Mouse (Mus musculus) C2C12 (cell line): Measurements from ENCODE around the gene Tanc1. TPM values are rescaled to one million over a fixed set of nuclear protein-coding genes. Genes with fewer than 3 reads are reported as not detected.

Experiments used
- H3K27me3 ChIP-seq: one replicate; pipeline ENCODE4 v1.6.1; 2011; ENCODE audit not compliant: control insufficient read depth, insufficient read depth, insufficient read length
- H3K36me3 ChIP-seq: one replicate; pipeline ENCODE4 v1.6.1; 2011; ENCODE audit not compliant: control insufficient read depth, insufficient read depth
- H3K4me3 ChIP-seq: one replicate; pipeline ENCODE4 v1.5.1; 2011; ENCODE audit warnings: mild to moderate bottlenecking, control low read depth; ENCODE audit not compliant: poor library complexity, insufficient read depth, severe bottlenecking
- H3K79me2 ChIP-seq: one replicate; pipeline ENCODE4 v1.6.1; 2011; ENCODE audit not compliant: control insufficient read depth, insufficient read depth
- H3K79me3 ChIP-seq: one replicate; pipeline ENCODE4 v1.6.1; 2011; ENCODE audit warnings: low read depth, control low read depth
- H3ac ChIP-seq: one replicate; pipeline ENCODE3; 2011; ENCODE audit warnings: low read depth; ENCODE audit not compliant: control insufficient read depth, insufficient read length
- CEBPB ChIP-seq: IDR thresholded peaks from one replicate; pipeline ENCODE4 v1.6.1; 2011; ENCODE audit warnings: low read depth, mild to moderate bottlenecking, control low read depth, moderate library complexity
- CTCF ChIP-seq: IDR thresholded peaks from one replicate; pipeline ENCODE4 v1.5.1; 2011; ENCODE audit not compliant: control insufficient read depth, insufficient read depth, insufficient read length
- FOSL1 ChIP-seq: IDR thresholded peaks from one replicate; pipeline ENCODE4 v1.8.0; 2011; ENCODE audit warnings: mild to moderate bottlenecking, low read length; ENCODE audit not compliant: poor library complexity, insufficient read depth, severe bottlenecking
- MAX ChIP-seq: IDR thresholded peaks from one replicate; pipeline ENCODE4 v1.6.1; 2011; ENCODE audit warnings: mild to moderate bottlenecking, control low read depth
- MYOD1 ChIP-seq: IDR thresholded peaks from one replicate; pipeline ENCODE4 v1.6.1; 2011; ENCODE audit warnings: low read depth; ENCODE audit not compliant: control insufficient read depth, insufficient read length
- MYOG ChIP-seq: IDR thresholded peaks from one replicate; pipeline ENCODE4 v1.6.1; 2011; ENCODE audit not compliant: control insufficient read depth, insufficient read length; ENCODE audit errors: extremely low read depth
- USF1 ChIP-seq: IDR thresholded peaks from one replicate; pipeline ENCODE4 v1.6.1; 2011; ENCODE audit warnings: low read depth, mild to moderate bottlenecking, control low read depth, moderate library complexity
- polyA plus RNA-seq: library from polyadenylated mRNA; unstranded; fragments of >200 nt; fragmentation: generic; extraction: Trizol; gene quantifications from one replicate; pipeline ENCODE4 v1.2.1, GENCODE M21; 2012; ENCODE audit warnings: missing spikeins

Gene Tanc1
- polyA plus RNA-seq, 1 experiment: 24.9 TPM

- TF ChIP-seq FOSL1: no peak
- no peak overlapping the region for H3K4me3 ChIP-seq
- no peaks in the 10 kb centered on the region for H3K79me3 ChIP-seq
- H3K79me2 ChIP-seq: peaks cover 7% of the 10 kb centered on the region
- H3K36me3 ChIP-seq: peaks cover 74% of the 10 kb centered on the region
- no peak overlapping the region for H3ac ChIP-seq
- no peaks in the 10 kb centered on the region for H3K27me3 ChIP-seq
These were observed 172.2 kb downstream of the Tanc1 start for GRCm38 (mm10) chr2:59783832-59784627.

- no peak for TF ChIP-seq FOSL1
- TF ChIP-seq MYOG: no peak
- no peak for TF ChIP-seq USF1
- H3K4me3 ChIP-seq: no peak overlapping the region
- peaks cover 73% of the 10 kb centered on the region for H3K36me3 ChIP-seq
- H3K79me2 ChIP-seq: peaks cover 7% of the 10 kb centered on the region
- no peak overlapping the region for H3ac ChIP-seq
- no peaks in the 10 kb centered on the region for H3K27me3 ChIP-seq
- no peaks in the 10 kb centered on the region for H3K79me3 ChIP-seq
These were observed 172.7 kb downstream of the Tanc1 start for GRCm38 (mm10) chr2:59784628-59784883.

GRCm38 (mm10) chr2:59785597-59785996 lies 173.8 kb downstream of the Tanc1 start:
- TF ChIP-seq MYOD1 (no peak), MAX (no peak), CTCF (no peak), USF1 (no peak), CEBPB (no peak), FOSL1 (no peak), MYOG (no peak)
- Histone ChIP-seq H3K4me3 (no peak overlapping the region), H3ac (no peak overlapping the region), H3K79me3 (no peaks in the 10 kb centered on the region), H3K79me2 (peaks cover 7% of the 10 kb centered on the region), H3K27me3 (no peaks in the 10 kb centered on the region), H3K36me3 (peaks cover 73% of the 10 kb centered on the region)

- H3K79me2 ChIP-seq: peaks cover 7% of the 10 kb centered on the region
- peaks cover 78% of the 10 kb centered on the region for H3K36me3 ChIP-seq
- no peaks in the 10 kb centered on the region for H3K27me3 ChIP-seq
- H3K4me3 ChIP-seq: no peak overlapping the region
- H3K79me3 ChIP-seq: no peaks in the 10 kb centered on the region
- no peak overlapping the region for H3ac ChIP-seq
- TF ChIP-seq FOSL1 (no peak), MYOG (no peak), MAX (no peak), CTCF (no peak), USF1 (no peak), MYOD1 (no peak), CEBPB (no peak)
These were observed 177.1 kb downstream of the Tanc1 start for GRCm38 (mm10) chr2:59788704-59789500.

GRCm38 (mm10) chr2:59791596-59791995 lies 179.8 kb downstream of the Tanc1 start:
- no peaks in the 10 kb centered on the region for H3K27me3 ChIP-seq
- no peaks in the 10 kb centered on the region for H3K79me3 ChIP-seq
- peaks cover 77% of the 10 kb centered on the region for H3K36me3 ChIP-seq
- peaks cover 7% of the 10 kb centered on the region for H3K79me2 ChIP-seq
- no peak overlapping the region for H3K4me3 ChIP-seq
- H3ac ChIP-seq: no peak overlapping the region
- TF ChIP-seq CEBPB (no peak), CTCF (no peak), USF1 (no peak), MAX (no peak), MYOD1 (no peak), MYOG (no peak), FOSL1 (no peak)

GRCm38 (mm10) chr2:59793337-59793736 lies 181.5 kb downstream of the Tanc1 start:
- peaks cover 75% of the 10 kb centered on the region for H3K36me3 ChIP-seq
- H3K27me3 ChIP-seq: no peaks in the 10 kb centered on the region
- H3K79me3 ChIP-seq: no peaks in the 10 kb centered on the region
- H3ac ChIP-seq: no peak overlapping the region
- TF ChIP-seq MYOD1 (no peak), CTCF (no peak), MYOG (no peak), USF1 (no peak), MAX (no peak), FOSL1 (no peak), CEBPB (no peak)
- no peaks in the 10 kb centered on the region for H3K79me2 ChIP-seq
- no peak overlapping the region for H3K4me3 ChIP-seq
